Mouse (Mus musculus) embryonic fibroblast, embryonic 13.5 days (primary cell): ENCODE results near the gene Gse1.
"Not testable (repeated sequence)": the region's sequence is repeated elsewhere in the genome, so short reads cannot be mapped to it uniquely, and the experiment has no call there.

Experiments used
- CTCF ChIP-seq: IDR thresholded peaks from 2 replicates; pipeline ENCODE4 v1.5.1; 2011; ENCODE audit warnings: mild to moderate bottlenecking, control low read depth, low read length, moderate library complexity, borderline replicate concordance; ENCODE audit not compliant: insufficient read depth
- POLR2A ChIP-seq: IDR thresholded peaks from 2 replicates; pipeline ENCODE4 v1.6.1; 2011; ENCODE audit warnings: low read depth, mild to moderate bottlenecking, control low read depth, low read length, moderate library complexity

GRCm38 (mm10) chr8:120368191-120368590, 139.9 kb downstream of the Gse1 start:
- TF ChIP-seq CTCF, POLR2A: not testable (repeated sequence)
